Mouse (Mus musculus) brain, embryonic 18.5 days (tissue): ENCODE data around the gene Clta.

Source experiments
- DNase-seq: peaks from one replicate; pipeline ENCODE4 v3.0.0-alpha.2; 2012; ENCODE audit warnings: low read depth, low spot score

Clta gene

DNA sequence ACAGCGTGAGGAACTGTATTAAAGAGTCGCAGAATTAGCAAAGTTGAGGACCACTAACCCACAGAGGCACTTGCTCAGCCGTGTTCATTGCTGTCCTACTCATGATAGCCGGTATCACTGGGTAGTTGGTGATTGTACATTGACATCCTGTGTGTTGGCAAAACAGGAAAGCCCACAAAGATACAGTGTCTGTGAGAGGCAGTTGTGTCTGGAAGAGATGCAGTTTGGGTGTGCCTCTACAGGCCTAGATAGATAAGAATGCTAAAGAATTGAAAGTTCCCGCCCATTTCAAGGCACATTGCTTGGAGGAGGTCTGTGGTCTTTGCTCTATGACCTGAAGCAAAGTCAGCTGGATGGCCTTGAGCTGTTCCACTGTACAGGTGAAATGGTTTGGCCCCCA lies at the start of gene Clta:
TSS of gene Clta (plus strand) at position 327 of the 400 bp plus-strand sequence.
- no peak for DNase-seq

DNA sequence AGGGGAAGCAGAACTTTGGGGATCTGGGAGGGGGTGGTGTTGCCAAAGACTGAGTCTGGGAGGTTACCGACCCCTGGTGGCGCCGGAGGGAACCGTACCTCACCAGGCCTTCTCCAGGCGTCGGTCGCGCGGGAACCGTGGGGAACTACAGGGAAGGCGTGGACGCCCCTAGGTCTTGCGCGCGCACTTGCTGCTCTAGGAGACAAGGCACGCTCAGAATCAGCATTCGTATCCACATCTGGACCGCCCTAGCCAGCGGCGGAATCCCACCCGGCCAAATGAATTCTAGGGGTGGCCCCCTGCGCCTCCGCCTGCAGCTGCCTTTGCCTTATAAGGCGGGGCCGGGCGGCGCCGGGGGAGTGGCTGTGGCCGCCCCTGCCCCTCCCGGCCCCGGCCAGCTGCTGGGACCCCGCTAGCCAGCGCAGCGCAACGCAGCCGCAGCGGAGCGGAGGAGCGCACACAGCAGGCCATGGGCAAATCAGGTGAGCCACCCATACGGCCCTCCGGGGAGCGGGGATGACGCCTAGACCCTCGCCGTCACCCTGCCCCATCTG lies 46.9 kb upstream of the Clta start, which contains the start of gene Glipr2:
TSS of gene Glipr2 (plus strand) at position 110 of the 554 bp plus-strand sequence.
- DNase-seq: no peak

DNA sequence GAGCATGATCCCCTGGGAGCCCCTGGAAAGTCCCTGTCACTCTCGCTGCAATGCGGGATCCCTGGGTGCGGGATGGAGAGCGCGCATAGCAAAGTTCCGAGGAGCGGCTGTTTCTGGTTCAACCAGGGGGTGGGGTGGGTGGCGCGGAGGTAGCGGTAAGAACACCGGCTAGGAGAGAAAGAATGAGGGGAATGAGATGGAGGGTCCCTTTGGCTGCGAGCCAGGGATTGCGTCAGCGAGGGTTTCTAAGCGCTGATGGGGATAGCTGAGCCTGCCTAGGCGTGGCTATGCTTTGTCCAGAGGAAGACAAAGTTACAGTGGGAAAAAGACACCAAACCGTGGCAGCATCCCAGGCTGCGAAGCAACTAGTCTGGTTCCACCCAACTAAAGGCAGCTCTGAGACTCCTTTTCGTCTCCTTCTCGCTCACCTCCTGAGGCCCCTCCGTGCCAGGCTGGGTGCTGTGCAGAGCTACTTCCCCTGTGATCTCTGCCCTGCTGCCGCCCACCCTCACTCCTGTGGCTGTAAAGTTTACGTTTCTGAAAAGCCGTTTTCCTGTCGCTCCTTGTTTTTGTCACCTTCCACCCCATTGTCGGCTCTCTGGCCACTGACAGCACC lies 46.3 kb upstream of the Clta start:
- no peak for DNase-seq

DNA sequence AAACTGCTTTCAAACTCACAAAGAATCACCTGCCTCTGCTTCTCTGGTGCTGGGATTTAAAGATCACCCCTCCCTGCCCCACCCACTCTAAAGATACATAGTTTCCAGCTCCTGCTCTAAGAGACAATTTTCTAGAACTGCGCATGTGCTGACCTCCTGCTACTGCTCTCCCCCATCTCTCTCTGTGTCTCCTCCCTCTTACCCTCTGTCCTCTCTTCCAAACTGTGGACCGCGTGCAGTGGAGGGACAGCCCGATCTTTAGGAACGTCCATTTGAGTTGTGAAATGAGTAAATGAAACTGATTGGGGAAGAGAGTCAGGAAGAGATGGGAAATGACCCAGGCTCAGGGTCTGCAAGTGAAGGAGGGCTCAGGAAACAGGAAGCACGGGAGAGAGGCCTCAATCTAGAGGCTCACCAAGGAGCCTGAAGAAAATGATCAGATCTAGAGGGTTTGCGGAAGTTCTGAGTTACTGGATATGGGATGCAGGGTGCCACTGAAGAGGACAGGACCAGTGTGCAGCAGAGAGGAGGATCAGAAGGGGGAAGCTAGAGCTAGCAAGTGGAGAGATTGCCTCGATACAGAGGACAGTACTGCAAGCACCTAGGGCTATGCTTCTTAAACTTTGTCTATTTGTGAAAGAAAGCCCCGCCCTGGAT lies 44.6 kb upstream of the Clta start:
- DNase-seq: no peak

DNA sequence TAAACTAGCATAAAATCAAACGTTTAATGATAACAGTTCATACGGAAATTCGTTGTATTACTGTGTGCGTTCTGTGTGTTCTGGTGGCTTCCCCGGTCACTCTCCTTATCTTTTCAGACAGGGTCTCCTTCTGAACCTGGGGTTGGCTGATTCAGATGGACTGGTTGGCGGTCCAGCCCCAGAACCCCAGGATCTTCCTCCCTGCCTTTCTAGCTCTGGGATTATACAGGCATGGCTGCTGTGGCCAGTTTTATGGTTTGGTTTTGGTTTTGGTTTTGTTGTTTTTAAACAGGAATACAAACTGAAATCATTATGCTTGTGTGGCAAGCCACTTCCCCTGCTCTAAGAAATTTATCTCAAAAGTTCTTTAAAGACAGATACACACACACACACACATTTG lies 44.0 kb upstream of the Clta start:
- DNase-seq: no peak

DNA sequence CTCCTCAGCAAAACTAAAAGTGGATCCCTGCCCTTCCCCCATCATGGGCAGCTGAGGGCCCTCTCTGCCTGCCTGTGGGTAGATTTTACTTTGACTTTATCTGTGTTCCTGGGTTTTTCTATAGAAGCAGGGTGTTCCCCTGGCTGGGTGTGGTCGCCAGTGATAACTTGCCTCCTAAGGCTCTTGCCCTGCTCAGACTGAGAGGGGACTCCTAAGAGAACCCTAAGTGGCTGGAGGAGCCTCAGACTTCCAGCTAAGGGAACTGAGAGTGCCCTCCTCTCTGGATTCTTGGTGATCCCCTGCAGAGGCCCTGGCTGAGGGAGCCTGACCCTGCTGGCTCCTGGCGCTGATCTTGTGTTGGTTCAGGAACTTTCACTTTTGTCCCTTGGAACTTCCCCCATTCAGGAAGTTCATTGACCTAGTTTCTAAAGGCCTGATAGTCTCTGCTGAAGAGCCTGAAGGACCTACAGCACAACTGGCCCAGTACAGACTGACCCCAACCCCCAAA lies 39.9 kb upstream of the Clta start:
- no peak for DNase-seq

DNA sequence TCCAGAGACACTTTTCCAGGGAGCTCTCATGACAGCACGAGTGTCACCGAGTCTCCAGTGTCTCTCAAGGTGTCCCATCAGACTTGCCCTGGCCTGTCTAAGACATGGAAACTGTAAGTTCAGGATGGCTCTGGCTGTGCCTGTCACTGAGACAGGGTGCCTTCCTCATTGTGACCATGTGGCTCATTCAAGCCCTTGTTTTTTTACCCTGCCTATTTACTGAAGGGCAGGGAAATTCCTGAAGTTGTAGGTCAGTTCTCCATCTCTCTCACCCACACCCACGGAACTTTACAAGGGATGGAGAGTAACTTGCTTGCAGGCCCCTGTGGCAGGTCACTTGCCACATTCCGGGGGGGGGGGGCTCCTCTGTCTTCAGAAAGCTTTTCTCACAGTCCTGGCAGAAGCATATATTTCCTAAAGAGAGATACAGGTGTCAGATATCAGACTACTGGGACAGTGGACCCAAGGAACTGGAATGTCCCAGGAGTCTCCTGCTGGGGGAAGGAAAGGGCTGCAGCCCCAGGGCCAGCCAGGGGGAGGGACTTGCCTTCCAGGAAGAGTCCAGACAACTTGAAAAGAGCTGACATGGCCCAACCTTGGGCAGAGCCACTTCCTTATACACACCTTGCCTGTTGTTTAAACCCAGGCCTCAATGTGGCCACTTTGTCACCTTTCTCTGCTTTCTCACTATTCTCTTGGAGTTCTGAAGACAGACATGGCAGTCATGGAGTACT lies 39.1 kb upstream of the Clta start:
- no peak for DNase-seq

DNA sequence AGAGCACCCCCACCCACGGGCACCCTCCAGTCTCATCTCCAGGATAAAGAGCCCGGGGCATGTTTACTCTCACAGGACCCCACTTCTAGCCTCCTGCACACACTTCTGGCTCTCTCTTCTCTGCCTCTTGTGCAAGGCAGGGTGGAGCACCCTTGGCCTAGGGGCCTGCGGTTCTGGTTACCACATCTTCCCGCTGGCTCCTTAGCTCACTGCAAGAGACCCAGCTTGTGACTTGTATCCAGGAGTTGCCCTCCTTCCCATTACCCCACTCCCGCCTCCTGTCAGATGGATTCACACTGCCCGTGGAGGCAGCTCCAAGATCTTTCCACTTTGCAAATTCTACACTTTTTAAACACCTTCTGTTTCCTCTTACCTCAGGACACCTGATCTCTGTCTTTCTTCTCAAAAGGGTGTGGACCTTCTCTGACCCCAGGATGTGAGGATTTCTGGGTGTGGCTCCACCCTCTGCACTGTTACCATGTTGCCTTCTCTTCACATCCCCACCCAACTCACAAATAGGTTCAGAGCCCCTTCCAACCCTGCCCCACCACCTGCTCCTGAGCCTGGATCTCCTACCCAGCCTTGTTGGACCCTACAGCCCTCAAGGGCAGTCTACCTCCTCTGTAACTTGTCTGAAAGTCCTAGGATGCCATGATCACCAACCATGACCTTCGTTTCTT lies 38.3 kb upstream of the Clta start:
- no peak for DNase-seq

DNA sequence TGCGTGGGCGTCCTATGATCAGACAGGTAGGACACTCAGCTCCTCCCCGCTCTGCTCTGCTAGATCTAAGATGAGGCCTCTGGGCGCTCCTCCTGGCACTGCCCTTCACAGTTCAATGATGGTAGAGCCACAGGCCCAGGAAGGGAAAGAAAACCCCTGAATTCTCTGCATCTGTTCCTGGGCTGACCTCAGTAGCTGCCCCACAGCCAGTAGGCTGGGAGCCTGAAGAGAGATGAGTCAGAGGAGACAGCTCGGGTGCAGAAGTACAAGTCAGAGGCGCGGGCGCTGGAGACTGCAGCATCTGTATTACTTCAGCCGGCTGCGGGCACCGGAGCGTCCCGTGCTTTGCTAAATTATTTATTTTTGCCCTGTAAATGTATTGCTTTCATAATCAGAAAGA lies 35.6 kb upstream of the Clta start:
- DNase-seq: no peak

DNA sequence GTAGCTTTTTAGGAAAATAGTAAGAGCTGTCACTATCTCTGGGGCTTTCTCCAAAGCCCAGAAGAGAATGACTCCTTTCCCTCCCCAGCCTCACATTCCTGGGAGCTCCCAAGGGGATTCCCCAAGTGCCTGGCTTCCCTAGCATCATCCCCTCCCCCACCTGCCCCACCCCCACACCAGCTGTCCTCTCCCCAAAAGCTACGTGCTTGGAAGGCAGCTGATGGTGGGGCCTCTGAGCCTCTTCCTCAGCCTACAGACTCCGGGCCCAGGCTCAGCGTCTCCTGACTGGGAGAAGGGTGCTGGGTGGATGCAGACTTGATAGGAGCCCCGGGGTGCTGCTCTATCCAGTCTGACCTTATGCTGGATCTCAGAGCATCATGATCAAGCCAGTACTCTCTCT lies 34.9 kb upstream of the Clta start:
- DNase-seq: no peak

DNA sequence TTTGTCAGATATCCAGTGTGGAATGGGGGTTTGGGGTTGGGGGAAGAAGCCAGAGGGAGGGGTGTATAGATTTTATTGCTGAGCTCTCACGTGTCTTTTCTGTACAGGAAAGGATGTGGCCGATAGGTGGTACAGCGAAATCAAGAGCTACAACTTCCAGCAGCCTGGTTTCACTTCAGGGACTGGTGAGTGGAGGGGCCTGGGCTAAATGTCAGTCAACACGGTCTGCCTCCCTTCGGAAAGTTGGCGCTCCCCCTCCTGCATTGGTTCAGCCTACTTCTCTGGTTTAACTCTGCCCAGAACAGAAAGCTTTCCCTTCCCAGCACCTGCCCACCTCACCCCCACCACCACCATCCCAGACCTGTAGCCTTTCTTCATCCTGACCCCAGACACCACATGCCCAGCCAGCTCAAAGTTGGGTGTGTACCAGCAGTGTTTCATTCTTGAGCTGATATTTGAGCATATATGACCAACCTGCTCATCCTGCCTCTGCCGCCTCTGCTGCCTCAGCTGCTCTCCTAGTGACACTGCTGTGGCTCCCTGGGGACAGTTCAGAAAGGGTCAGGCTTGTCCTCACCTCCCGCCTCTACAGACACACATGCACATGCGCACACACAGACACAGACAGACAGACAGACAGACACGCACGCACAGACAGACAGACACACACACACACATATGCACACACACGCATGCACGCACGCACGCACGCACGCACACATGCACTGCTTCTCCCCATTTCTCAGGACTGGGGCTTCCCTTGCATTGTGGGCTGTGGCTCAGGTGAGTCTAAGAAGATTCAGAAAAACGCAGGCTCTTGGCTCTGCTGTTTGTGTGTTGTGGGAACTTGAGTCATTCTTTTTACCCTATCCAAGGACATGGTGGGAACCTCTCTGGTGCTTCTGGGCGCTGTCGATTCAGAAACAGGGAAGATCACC lies 33.6 kb upstream of the Clta start:
- DNase-seq: no peak

DNA sequence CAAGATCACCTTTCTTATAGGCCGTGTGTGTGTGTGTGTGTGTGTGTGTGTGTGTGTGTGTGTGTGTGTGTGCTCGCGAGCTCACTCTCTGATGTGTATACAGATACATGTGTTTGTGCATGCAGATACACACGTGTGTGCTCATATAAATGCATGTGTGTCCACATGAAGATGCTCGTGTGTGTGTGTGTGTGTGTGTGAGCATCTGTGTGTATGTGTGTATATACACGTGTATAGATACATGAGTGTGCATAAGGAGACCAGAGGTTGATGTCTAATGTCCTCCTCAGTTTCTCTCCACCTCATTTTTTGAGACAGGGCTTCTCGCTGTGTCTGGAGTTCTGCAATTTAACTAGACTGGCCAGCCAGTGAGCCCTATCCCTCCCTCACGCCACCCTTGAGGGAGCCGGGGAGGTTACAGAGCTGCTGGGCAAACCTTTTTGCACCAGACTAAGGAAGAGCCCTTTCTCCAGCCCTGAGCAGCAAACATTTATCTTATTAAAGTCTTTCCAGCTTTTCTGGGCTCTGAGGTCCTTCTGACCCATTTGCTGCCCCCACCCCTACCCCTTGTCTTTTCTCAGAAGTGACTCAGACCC lies 32.6 kb upstream of the Clta start:
- DNase-seq: no peak

DNA sequence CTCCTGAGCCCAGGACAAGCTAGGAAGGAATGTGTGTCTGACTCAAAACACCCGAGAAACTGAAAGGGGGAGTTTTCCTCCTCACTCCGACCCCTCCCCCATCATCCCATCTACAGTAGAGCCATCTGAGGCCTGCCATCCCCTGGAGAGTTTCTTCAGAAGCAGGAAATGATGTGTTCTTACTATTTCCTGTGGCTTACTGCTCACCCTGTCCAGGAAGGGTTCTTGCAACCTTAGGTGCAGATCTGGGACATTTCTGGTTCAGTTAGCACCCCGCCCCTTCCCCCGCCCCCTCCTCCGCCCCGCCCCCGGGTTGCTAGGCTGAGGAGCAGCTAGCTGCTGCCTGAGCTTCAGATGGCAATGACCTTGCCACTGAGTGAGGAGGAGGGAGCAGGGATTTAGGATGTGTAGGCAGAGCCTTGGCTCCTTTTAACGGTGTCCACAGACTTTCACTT lies 32.1 kb upstream of the Clta start:
- DNase-seq: no peak

DNA sequence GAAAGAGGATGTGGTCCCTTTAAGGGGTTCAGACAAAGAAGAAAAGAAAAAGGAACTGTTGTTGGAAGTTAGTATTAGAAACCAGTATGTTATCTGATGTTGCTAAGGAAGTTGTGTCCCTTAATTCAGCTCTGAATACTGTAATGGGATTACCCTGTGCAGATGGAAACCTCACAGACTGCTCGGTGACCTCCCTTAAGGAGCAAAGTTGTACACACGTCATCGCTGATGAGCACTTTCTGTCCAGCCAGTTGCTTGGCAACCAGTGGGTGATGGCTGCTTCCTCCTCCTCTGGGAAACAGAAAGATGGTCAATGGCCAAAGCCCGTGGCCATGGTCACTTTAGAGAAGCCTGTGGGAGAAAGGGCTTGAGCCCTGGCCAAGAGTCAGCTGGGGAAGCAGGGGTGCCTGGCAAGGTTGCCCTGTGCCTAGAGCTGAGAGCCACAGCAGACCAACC lies 30.7 kb upstream of the Clta start:
- DNase-seq: no peak

DNA sequence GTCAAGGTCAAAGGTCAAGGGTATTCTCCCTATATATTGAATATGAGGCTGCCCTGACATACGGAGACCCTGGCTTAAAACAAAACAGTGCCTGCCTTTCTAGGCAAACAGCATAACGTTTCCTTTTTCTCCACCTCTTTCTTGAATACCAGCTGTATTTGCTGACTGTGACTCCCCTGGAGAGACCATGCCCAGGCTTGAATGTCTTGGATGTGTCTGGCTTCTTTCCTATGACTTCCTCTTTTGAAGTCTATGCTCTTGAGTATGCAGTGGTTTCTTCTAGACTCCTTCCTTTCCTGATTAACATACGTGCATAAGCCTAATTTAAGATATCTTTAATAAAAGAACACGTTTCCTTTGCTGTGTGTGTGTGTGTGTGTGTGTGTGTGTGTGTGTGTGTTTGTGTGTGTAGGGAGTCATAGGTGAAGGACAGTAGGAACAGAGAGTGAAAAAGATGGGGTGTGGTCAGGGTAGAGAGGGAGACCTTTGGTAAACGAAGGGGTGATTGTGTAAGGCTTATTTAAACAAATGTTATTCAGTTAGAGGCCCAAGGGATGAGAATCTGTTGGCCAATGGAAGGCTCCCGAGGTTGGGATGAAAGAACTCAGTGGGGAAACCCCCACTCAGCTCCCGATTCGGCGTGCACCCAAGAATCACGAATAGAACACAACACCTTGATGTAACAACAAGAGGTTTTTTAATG lies 29.2 kb upstream of the Clta start:
- no peak for DNase-seq

DNA sequence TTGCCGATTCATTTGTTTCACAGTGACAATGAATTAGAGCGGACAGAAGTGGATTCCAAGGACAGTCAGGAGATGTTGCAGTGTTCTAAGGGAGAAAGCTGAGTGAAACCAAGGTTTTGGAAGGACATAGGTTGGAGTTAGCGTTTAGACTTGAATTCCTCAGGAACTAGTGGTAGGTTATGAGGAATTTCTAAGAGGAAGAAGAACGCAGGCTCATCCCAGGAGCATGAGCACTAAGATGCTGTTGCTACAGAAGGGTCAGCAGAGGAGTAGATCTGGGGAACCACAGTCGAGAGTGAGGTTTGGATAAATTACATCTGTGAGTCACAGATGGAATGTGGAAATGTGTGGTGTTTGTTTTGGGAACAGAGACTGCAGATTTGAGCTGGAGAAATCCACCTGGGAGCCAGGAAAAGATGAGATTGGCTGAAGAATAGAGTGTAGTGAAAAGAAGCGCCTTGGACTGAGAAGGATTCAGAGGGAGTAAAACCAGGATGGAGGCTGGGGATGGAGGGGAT lies 28.0 kb upstream of the Clta start:
- no peak for DNase-seq

DNA sequence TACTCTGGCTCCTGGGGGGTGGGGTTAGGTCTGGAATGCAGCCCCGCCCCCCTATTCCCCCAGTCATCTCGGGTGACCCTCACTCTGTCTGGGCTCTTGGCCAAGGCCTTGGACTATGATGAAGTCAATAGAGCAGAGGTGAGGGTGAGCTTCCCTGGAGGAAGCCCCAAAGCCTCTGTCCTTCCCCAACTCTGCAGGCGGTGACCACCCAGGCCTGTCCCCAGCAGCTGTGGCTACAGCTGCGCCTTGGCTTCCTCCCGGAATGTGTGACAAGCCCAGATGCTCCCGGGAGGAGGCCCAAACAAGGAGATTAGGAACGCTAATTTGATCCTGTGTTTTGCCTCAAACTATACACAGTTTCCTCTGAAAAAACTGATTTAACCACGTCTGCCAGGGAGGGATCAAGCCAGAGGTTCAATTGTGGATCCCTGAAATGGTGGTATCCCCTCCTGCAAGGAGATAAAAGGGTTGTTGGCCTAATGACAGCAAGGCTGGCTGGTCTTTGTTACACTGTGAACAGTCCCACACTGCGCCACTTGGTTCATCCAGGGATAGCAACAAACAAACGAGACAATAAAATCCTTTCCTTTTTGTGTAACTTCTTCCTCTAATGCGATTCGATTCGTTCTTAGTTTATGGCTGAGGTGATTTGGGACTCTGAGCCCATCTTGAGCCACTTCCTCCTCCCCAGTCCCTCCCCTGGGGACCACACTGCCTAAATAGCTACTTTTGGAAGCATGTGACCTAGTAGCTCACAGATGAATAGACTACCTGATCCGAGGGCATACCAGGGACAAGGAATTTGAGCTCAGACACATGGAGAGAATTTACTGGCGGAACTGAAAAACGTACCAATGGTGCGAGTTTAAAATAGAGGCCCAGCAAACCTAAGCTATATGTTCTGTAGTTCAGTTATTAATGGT lies 25.5 kb upstream of the Clta start:
- no peak for DNase-seq

DNA sequence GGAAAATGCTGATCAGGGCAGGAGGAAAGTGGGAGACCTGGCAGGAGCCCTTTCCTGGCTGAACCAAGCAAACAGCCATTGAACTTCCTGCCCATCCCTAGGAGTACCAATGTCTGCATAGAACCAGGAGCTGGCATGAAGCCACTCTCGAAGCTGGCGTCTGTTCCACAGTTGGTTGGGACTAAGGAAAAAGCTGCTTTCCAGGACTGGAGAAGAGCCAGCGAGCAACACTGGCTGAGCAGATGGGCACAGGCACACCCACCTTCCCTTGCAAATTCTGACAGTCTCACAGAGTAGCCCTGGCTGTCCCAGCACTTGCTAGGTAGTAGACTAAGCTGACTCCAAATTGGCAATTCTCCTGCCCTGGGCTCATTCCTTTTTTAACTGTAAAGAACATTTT lies 24.5 kb upstream of the Clta start:
- peak; percentile 70 for DNase-seq
